Mouse (Mus musculus) lung, postnatal 0 days (tissue): ENCODE measurements around the gene Sox12. TPM values are rescaled to one million over a fixed set of nuclear protein-coding genes. Genes with fewer than 3 reads are reported as not detected.

Experiments used
- ATAC-seq: fragments of 200-750 bp; cut with Nextera tagmentation; 2 replicates; pipeline ENCODE4 v1.8.0; 2017; ENCODE audit warnings: moderate library complexity
- DNase-seq: peaks from one replicate; pipeline ENCODE4 v3.0.0-alpha.2; 2016; ENCODE audit warnings: low spot score
- H3K27ac ChIP-seq: fragments of 300-500 bp; sonication (generic); 2 replicates; pipeline ENCODE4 v1.5.1; 2014; ENCODE audit warnings: antibody characterized with exemption, mild to moderate bottlenecking, low read length, mixed read lengths
- H3K27me3 ChIP-seq: fragments of 300-500 bp; sonication (generic); replicated peaks from 2 replicates; pipeline ENCODE4 v1.6.1; 2014; ENCODE audit warnings: low read length, mixed read lengths; ENCODE audit not compliant: insufficient read depth
- H3K36me3 ChIP-seq: fragments of 300-500 bp; sonication (generic); 2 replicates; pipeline ENCODE4 v1.6.1; 2014; ENCODE audit warnings: low read length, mixed read lengths; ENCODE audit not compliant: insufficient read depth
- H3K4me1 ChIP-seq: fragments of 300-500 bp; sonication (generic); 2 replicates; pipeline ENCODE4 v1.6.1; 2014; ENCODE audit warnings: antibody characterized with exemption, low read depth, low read length, mixed read lengths; ENCODE audit not compliant: insufficient read depth
- H3K4me2 ChIP-seq: fragments of 300-500 bp; sonication (generic); replicated peaks from 2 replicates; pipeline ENCODE4 v1.6.1; 2014; ENCODE audit warnings: low read depth, mild to moderate bottlenecking, low read length, moderate library complexity, mixed read lengths
- H3K4me3 ChIP-seq: fragments of 300-500 bp; sonication (generic); 2 replicates; pipeline ENCODE4 v1.5.1; 2014; ENCODE audit warnings: low read depth, low read length
- H3K9ac ChIP-seq: fragments of 300-500 bp; sonication (generic); replicated peaks from 2 replicates; pipeline ENCODE4 v1.6.1; 2014; ENCODE audit warnings: low read depth, mild to moderate bottlenecking
- H3K9me3 ChIP-seq: fragments of 300-500 bp; sonication (generic); 2 replicates; pipeline ENCODE4 v1.6.1; 2016; ENCODE audit warnings: low read length, mixed read lengths
- CTCF ChIP-seq: IDR thresholded peaks from 2 replicates; pipeline ENCODE4 v1.5.1; 2016; ENCODE audit warnings: antibody characterized with exemption, mild to moderate bottlenecking
- EP300 ChIP-seq: IDR thresholded peaks from 2 replicates; pipeline ENCODE4 v1.6.1; 2016; ENCODE audit warnings: antibody characterized with exemption, mild to moderate bottlenecking, control low read depth
- WGBS: fragments of 180-500 bp; shearing (Covaris S2); extraction: QIAGEN DNeasy Blood & Tissue Kit; methylation state at CpG from one replicate; pipeline ENCODE4 v1.1.7; 2014; 5-methylcytosine and 5-hydroxymethylcytosine counted together
- polyA plus RNA-seq: library from polyadenylated mRNA; unstranded; fragments of >200 nt; fragmentation: Nextera tagmentation; extraction: Ambion mirVana; gene quantifications from 2 replicates; pipeline ENCODE4 v1.2.1, GENCODE M21; 2015

The Sox12 gene
- polyA plus RNA-seq, 1 experiment from 2014 or later: 3.5 TPM

- WGBS: 13% methylated on average over 7 of the region's 7 CpGs
- ATAC-seq (no peak), DNase-seq (no peak)
- TF ChIP-seq EP300 (no peak), CTCF (no peak)
- no peak overlapping the region for H3K9ac ChIP-seq
- H3K9me3 ChIP-seq: no peaks in the 10 kb centered on the region
- no peak overlapping the region for H3K4me3 ChIP-seq
- H3K27ac ChIP-seq: peak overlapping the region; percentile 34
- no peaks in the 10 kb centered on the region for H3K36me3 ChIP-seq
- H3K4me1 ChIP-seq: peaks cover 8% of the 10 kb centered on the region; the same call in 1 of the 2 replicates
- H3K4me2 ChIP-seq: peak overlapping the region; percentile 83
- H3K27me3 ChIP-seq: no peaks in the 10 kb centered on the region
Observed at GRCm38 (mm10) chr2:152411471-152411870, 13.6 kb upstream of the Sox12 start.

- Histone ChIP-seq H3K9me3 (no peaks in the 10 kb centered on the region), H3K27ac (peak overlapping the region; percentile 34), H3K36me3 (no peaks in the 10 kb centered on the region), H3K9ac (0 out of 2 replicates have a peak overlapping the region, but pooled peaks have one; percentile 19), H3K4me2 (peak overlapping the region; percentile 83), H3K4me3 (no peak overlapping the region), H3K4me1 (peaks cover 11% of the 10 kb centered on the region; the same call in 1 of the 2 replicates), H3K27me3 (no peaks in the 10 kb centered on the region)
- peak; percentile 89 for DNase-seq
- TF ChIP-seq CTCF (peak; percentile 29), EP300 (no peak)
- ATAC-seq: peak; percentile 40
- under 1% methylated on average over 15 of the region's 15 CpGs for WGBS
Observed at GRCm38 (mm10) chr2:152410971-152411371, 13.1 kb upstream of the Sox12 start.

- 56% methylated on average over 6 of the region's 6 CpGs for WGBS
- ATAC-seq (no peak), DNase-seq (no peak)
- TF ChIP-seq EP300 (no peak), CTCF (no peak)
- H3K4me2 ChIP-seq: no peak overlapping the region
- peak overlapping the region; percentile 34; the same call in 1 of the 2 replicates for H3K27ac ChIP-seq
- H3K9ac ChIP-seq: no peak overlapping the region
- H3K4me3 ChIP-seq: no peak overlapping the region
- peaks cover 11% of the 10 kb centered on the region; the same call in 1 of the 2 replicates for H3K4me1 ChIP-seq
- H3K9me3 ChIP-seq: no peaks in the 10 kb centered on the region
- no peaks in the 10 kb centered on the region for H3K36me3 ChIP-seq
- H3K27me3 ChIP-seq: no peaks in the 10 kb centered on the region
Observed at GRCm38 (mm10) chr2:152409781-152410180, 11.9 kb upstream of the Sox12 start.

- Histone ChIP-seq H3K27ac (peak overlapping the region; percentile 44; the same call in 1 of the 2 replicates), H3K9me3 (no peaks in the 10 kb centered on the region), H3K4me1 (peaks cover 7% of the 10 kb centered on the region; the same call in 1 of the 2 replicates), H3K4me2 (peak overlapping the region; percentile 38), H3K4me3 (peak overlapping the region; percentile 10), H3K27me3 (no peaks in the 10 kb centered on the region), H3K36me3 (no peaks in the 10 kb centered on the region), H3K9ac (peak overlapping the region; percentile 13; the same call in 1 of the 2 replicates)
- TF ChIP-seq CTCF: peak; percentile 10; the same call in 1 of the 2 replicates
- TF ChIP-seq EP300: peak; percentile 29; the same call in 1 of the 2 replicates
- peak; percentile 98 for ATAC-seq
- DNase-seq: peak; percentile 98
- under 1% methylated on average over 19 of the region's 19 CpGs for WGBS
Observed at GRCm38 (mm10) chr2:152406126-152406525, 8.3 kb upstream of the Sox12 start.

GRCm38 (mm10) chr2:152399122-152399542 is 1.3 kb upstream of the Sox12 start:
- Histone ChIP-seq H3K4me2 (peak overlapping the region; percentile 78), H3K4me1 (no peaks in the 10 kb centered on the region), H3K9ac (no peak overlapping the region), H3K4me3 (peak overlapping the region; percentile 85), H3K36me3 (no peaks in the 10 kb centered on the region), H3K27ac (peak overlapping the region; percentile 74), H3K27me3 (no peaks in the 10 kb centered on the region), H3K9me3 (no peaks in the 10 kb centered on the region)
- ATAC-seq (no peak), DNase-seq (peak; percentile 46)
- TF ChIP-seq CTCF: no peak
- no peak for TF ChIP-seq EP300
- WGBS: under 1% methylated on average over 13 of the region's 13 CpGs

GRCm38 (mm10) chr2:152398691-152399090 is 828 bp upstream of the Sox12 start:
- H3K4me1 ChIP-seq: no peaks in the 10 kb centered on the region
- H3K4me2 ChIP-seq: peak overlapping the region; percentile 78
- H3K9ac ChIP-seq: no peak overlapping the region
- TF ChIP-seq CTCF: peak; percentile 44; the same call in 1 of the 2 replicates
- TF ChIP-seq EP300: no peak
- peak overlapping the region; percentile 97 for H3K27ac ChIP-seq
- H3K36me3 ChIP-seq: no peaks in the 10 kb centered on the region
- DNase-seq (peak; percentile 98), ATAC-seq (peak; percentile 85)
- H3K27me3 ChIP-seq: no peaks in the 10 kb centered on the region
- under 1% methylated on average over 36 of the region's 38 CpGs for WGBS
- H3K9me3 ChIP-seq: no peaks in the 10 kb centered on the region
- peak overlapping the region; percentile 85 for H3K4me3 ChIP-seq
